Mouse (Mus musculus) stomach, embryonic 16.5 days (tissue): ENCODE data around the gene Eml1. TPM values are rescaled to one million over a fixed set of nuclear protein-coding genes. Genes with fewer than 3 reads are reported as not detected.

ENCODE experiments used
- ATAC-seq: fragments of 200-750 bp; cut with Nextera tagmentation; 2 replicates; pipeline ENCODE4 v1.8.0; 2017; ENCODE audit warnings: moderate number of reproducible peaks, moderate TSS enrichment; ENCODE audit not compliant: insufficient read depth, low FRiP score
- H3K27ac ChIP-seq: fragments of 300-500 bp; sonication (generic); 2 replicates; pipeline ENCODE4 v1.5.1; 2014; ENCODE audit warnings: low read length
- H3K27me3 ChIP-seq: fragments of 300-500 bp; sonication (generic); 2 replicates; pipeline ENCODE4 v1.6.1; 2014; ENCODE audit warnings: low read length, control low read depth, mixed read lengths; ENCODE audit not compliant: control insufficient read depth, insufficient read depth
- H3K36me3 ChIP-seq: fragments of 300-500 bp; sonication (generic); 2 replicates; pipeline ENCODE4 v1.6.1; 2014; ENCODE audit warnings: low read length; ENCODE audit not compliant: control insufficient read depth, insufficient read depth
- H3K4me1 ChIP-seq: fragments of 300-500 bp; sonication (generic); 2 replicates; pipeline ENCODE4 v1.6.1; 2014; ENCODE audit warnings: low read length, control low read depth, mixed read lengths; ENCODE audit not compliant: control insufficient read depth, insufficient read depth
- H3K4me2 ChIP-seq: fragments of 300-500 bp; sonication (generic); 2 replicates; pipeline ENCODE4 v1.6.1; 2014; ENCODE audit warnings: low read depth, low read length, mixed read lengths
- H3K4me3 ChIP-seq: fragments of 300-500 bp; sonication (generic); replicated peaks from 2 replicates; pipeline ENCODE4 v1.5.1; 2014; ENCODE audit warnings: mild to moderate bottlenecking, low read length
- H3K9ac ChIP-seq: fragments of 300-500 bp; sonication (generic); 2 replicates; pipeline ENCODE4 v1.6.1; 2014; ENCODE audit warnings: low read length
- H3K9me3 ChIP-seq: fragments of 300-500 bp; sonication (generic); replicated peaks from 2 replicates; pipeline ENCODE4 v1.6.1; 2016; ENCODE audit warnings: low read length, control low read depth; ENCODE audit not compliant: control insufficient read depth
- WGBS: fragments of 180-500 bp; shearing (Covaris S2); extraction: QIAGEN DNeasy Blood & Tissue Kit; methylation state at CpG from one replicate; pipeline ENCODE4 v1.1.7; 2014; 5-methylcytosine and 5-hydroxymethylcytosine counted together
- polyA plus RNA-seq: library from polyadenylated mRNA; unstranded; fragments of >200 nt; fragmentation: Nextera tagmentation; extraction: Ambion mirVana; gene quantifications from 2 replicates; pipeline ENCODE4 v1.2.1, GENCODE M21; 2015

The Eml1 gene
- polyA plus RNA-seq, 1 experiment from 2014 or later, result 82.3 TPM

DNA sequence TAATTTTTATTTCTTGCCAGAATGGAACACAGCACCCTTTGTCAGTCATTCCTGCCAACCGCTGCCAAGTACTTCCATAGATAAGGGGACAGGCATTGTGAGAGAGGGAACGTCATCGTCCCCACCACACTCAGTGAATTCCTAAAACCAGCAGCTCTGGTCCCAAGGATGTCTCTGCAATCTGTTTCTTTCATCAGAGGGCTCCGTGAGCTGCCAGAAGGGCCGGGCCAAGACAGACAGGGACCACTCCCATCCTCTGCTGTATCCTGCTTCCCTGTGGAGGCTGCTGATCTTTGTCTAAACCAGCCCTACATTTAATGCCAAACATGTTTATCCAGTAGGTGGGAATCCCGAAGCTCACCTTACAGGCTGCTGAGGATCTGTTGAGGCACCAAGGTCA is 182.3 kb downstream of the Eml1 start:
- peaks cover 21% of the 10 kb centered on the region for H3K4me1 ChIP-seq
- 38% methylated on average over 6 of the region's 6 CpGs for WGBS
- H3K27me3 ChIP-seq, result no peaks in the 10 kb centered on the region
- no peak for ATAC-seq
- H3K4me3 ChIP-seq, result no peak overlapping the region
- H3K9me3 ChIP-seq, result no peaks in the 10 kb centered on the region
- H3K9ac ChIP-seq, result no peak overlapping the region
- peak overlapping the region; percentile 33; the same call in 1 of the 2 replicates for H3K27ac ChIP-seq
- H3K4me2 ChIP-seq, result no peak overlapping the region
- no peaks in the 10 kb centered on the region for H3K36me3 ChIP-seq

- Histone ChIP-seq H3K36me3 (no peaks in the 10 kb centered on the region), H3K4me1 (peaks cover 24% of the 10 kb centered on the region), H3K4me3 (peak within 1 kb of the TSS; percentile 89), H3K4me2 (peak within 1 kb of the TSS; percentile 82), H3K27ac (peak within 1 kb of the TSS; percentile 78), H3K27me3 (no peaks in the 10 kb centered on the region), H3K9ac (peak within 1 kb of the TSS; percentile 97), H3K9me3 (no peaks in the 10 kb centered on the region)
- WGBS, result 2% methylated on average over 45 of the region's 50 CpGs
- ATAC-seq, result peak; percentile 94
Observed at GRCm38 (mm10) chr12:108554120-108554841, 183.5 kb downstream of the Eml1 start, which contains the start of gene Evl. Gene Evl, plus strand, starts transcription at chr12:108554720.

DNA sequence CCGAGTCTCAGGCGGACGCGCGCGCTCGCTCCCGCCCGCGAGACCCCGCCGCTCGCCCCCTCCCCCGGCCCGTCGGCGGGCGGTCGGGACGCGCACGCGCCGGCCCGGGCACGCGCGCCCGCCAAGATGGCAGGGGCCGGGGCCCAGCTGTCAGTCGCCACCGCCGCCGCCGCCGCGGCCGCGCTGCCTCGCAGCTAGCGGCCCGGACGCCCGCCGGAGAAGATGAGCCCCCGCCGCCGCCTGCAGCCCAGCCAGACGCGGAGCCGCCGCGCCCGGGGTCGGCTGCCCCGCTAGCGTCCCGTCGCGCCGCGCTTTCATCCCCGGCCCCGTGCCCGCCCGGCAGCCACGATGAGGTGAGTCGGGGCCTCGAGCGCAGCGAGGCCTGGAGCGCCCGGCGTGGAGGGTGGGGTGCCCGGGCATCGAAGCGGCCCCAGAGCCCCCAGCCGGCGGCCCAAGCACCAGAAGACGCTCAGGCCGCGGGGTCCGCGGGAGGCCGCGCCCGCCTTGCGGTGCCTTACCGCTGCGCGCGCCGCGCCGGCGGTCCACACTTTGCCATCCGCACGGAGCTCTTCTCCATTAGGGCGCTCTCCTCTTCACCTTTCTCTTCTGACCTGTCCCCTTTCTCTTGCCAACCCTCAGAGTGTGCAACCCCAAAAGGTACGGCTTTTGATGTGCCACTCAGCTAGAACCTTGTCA is 184.3 kb downstream of the Eml1 start:
- Histone ChIP-seq H3K36me3 (no peaks in the 10 kb centered on the region), H3K27me3 (no peaks in the 10 kb centered on the region), H3K4me3 (peak overlapping the region; percentile 89), H3K4me1 (peaks cover 30% of the 10 kb centered on the region), H3K9ac (peak overlapping the region; percentile 97), H3K4me2 (peak overlapping the region; percentile 82), H3K9me3 (no peaks in the 10 kb centered on the region), H3K27ac (peak overlapping the region; percentile 78)
- WGBS, result under 1% methylated on average over 90 of the region's 100 CpGs
- peak; percentile 77 for ATAC-seq

DNA sequence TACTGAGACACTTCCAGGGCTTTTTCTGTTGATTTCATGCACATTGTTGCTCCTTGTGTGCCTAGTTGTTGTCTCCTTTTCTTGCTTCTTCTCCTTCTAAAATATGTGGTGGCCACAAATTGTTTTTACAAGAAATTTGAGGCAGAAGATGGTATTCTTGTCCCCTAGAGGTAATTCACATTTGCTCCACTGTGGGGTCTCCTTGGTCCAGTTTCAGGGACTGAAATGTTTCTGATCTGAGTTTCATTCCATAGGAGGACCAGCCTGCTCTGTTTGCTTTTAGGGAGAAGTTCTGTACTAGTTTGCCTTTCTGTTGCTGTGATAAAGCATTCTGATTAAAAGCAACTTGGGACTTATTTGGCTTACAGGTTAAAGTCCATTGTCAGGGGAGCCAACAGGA is 187.4 kb downstream of the Eml1 start:
- H3K9me3 ChIP-seq, result no peaks in the 10 kb centered on the region
- peaks cover 31% of the 10 kb centered on the region for H3K4me1 ChIP-seq
- no peak overlapping the region for H3K9ac ChIP-seq
- no peaks in the 10 kb centered on the region for H3K27me3 ChIP-seq
- no peaks in the 10 kb centered on the region for H3K36me3 ChIP-seq
- H3K4me2 ChIP-seq, result peak overlapping the region; percentile 17; the same call in 1 of the 2 replicates
- no peak overlapping the region for H3K4me3 ChIP-seq
- no peak for ATAC-seq
- peak overlapping the region; percentile 49 for H3K27ac ChIP-seq

DNA sequence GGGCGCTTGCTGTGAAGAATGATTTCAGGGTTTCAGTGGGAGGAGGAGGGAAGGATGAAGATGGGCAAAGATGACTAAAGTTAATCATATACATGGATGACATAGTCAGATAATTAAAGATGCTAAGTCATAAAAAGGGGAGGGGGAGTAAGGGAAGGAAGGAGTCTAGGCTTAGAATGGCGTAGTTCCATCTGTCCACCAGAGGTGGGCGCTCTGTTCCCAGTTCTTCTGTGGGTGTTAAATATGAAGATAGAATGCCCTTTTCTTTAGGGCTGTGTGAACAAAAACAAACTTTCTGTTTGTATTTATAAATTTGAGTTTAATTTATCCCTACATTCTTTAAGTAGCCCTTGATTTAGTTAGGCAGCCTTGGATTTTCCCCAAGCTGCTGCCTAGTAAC is 192.5 kb downstream of the Eml1 start:
- Histone ChIP-seq H3K36me3 (no peaks in the 10 kb centered on the region), H3K9me3 (no peaks in the 10 kb centered on the region), H3K4me3 (no peak overlapping the region), H3K27me3 (no peaks in the 10 kb centered on the region), H3K27ac (no peak overlapping the region), H3K9ac (no peak overlapping the region), H3K4me1 (peaks cover 10% of the 10 kb centered on the region; the same call in 1 of the 2 replicates), H3K4me2 (no peak overlapping the region)
- WGBS, result 90% methylated on average over 3 of the region's 3 CpGs
- no peak for ATAC-seq

- Histone ChIP-seq H3K4me3 (no peak overlapping the region), H3K9ac (no peak overlapping the region), H3K9me3 (no peaks in the 10 kb centered on the region), H3K4me1 (0 out of 2 replicates have a peak, but pooled peaks cover 1% of the 10 kb centered on the region), H3K36me3 (no peaks in the 10 kb centered on the region), H3K27me3 (no peaks in the 10 kb centered on the region), H3K27ac (no peak overlapping the region), H3K4me2 (no peak overlapping the region)
- ATAC-seq, result no peak
- 70% methylated on average over 12 of the region's 12 CpGs for WGBS
Observed at GRCm38 (mm10) chr12:108564910-108565506, 194.3 kb downstream of the Eml1 start.

DNA sequence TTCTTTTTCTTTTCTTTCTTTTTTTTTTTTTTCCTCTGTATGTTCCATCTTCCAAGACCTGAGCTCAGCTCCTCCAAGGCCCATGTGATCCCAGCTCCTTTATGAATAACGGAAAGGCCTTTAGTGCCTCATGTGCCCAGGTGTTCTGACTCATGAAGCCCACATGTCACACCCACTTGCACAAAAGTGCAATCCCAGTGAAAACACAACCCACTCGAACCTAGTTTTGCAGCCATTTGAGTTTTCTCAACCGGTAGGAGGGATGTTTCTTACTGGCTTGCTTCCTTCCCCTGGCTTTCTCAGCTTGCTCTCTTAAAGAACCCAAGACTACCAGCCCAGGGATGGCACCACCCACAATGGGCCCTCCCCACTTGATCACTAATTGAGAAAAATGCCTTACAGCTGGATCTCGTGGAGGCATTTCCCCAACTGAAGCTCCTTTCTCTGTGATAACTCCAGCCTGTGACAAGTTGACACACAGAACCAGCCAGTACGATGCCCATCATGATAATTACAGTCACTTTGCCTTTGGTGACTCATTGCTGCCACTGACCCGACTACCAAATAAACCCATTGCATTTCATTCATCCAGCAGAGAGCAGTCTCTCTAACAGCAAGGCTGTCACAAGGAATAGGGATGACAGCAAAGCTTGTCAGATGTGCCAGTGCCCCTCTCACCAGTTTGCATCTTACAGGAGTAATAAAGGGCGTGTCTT is 208.6 kb downstream of the Eml1 start:
- no peaks in the 10 kb centered on the region for H3K4me1 ChIP-seq
- no peak overlapping the region for H3K27ac ChIP-seq
- no peak overlapping the region for H3K9ac ChIP-seq
- H3K4me2 ChIP-seq, result no peak overlapping the region
- H3K27me3 ChIP-seq, result no peaks in the 10 kb centered on the region
- H3K4me3 ChIP-seq, result no peak overlapping the region
- ATAC-seq, result no peak
- no peaks in the 10 kb centered on the region for H3K9me3 ChIP-seq
- H3K36me3 ChIP-seq, result no peaks in the 10 kb centered on the region
- 69% methylated on average over 7 of the region's 7 CpGs for WGBS

DNA sequence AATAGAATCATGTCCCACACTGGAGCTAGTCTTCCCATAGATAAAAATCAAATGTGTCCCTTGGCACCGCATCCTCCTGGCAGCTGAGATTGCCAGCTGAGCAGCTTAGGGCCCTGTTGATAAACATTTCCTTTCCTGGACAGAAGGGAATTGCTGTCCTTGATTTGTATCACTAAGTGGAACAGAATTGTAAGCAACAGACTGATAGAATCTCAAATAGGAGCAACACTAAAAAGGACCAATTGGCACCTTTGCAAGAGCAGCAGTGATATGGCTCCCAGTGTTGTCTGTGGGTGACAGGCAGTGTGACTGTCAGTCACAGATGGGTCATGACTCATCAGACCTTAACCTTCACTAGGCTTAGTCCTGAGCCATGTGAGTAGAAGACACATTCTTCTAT is 213.0 kb downstream of the Eml1 start:
- WGBS, result 67% methylated on average over 1 of the region's 1 CpGs

More for the DNA sequence above, 213.0 kb downstream of the Eml1 start:
- H3K27ac ChIP-seq, result no peak overlapping the region
- no peaks in the 10 kb centered on the region for H3K4me1 ChIP-seq
- no peak overlapping the region for H3K4me2 ChIP-seq
- H3K9me3 ChIP-seq, result no peaks in the 10 kb centered on the region
- H3K36me3 ChIP-seq, result peaks cover 5% of the 10 kb centered on the region; the same call in 1 of the 2 replicates
- ATAC-seq, result no peak
- H3K9ac ChIP-seq, result no peak overlapping the region
- H3K27me3 ChIP-seq, result no peaks in the 10 kb centered on the region
- no peak overlapping the region for H3K4me3 ChIP-seq
